Mouse (Mus musculus): Measurements from ENCODE around the gene Pros1. TPM values are rescaled to one million over a fixed set of nuclear protein-coding genes. Genes with fewer than 3 reads are reported as not detected.

Gene Pros1
- polyA plus RNA-seq, 1 experiment from 2014 or later, result 13.9 TPM

DNA sequence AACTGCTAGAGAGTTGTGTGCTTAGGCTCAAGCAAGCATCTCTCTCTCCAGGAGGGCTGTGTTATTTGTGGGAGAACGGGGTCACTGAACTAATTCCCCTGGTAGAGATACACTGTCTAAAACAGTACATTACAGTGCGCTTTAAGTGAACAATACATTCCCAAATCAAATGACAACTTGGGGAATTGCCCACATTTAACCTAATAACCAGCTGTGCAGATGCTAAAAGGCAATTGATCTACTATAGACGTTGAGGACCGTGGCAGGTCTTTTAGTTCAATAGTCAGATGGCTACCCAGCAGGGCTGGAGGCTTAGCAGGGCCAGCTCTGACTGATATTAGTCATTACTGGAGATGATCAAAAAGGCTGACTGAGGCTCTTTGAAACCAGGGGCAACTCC is 104.4 kb downstream of the Pros1 start:
- 13% methylated on average over 4 of the region's 4 CpGs for WGBS
- Histone ChIP-seq H3K9me3 (replicated peaks) (no peaks in the 10 kb centered on the region), H3K36me3 (no peaks in the 10 kb centered on the region), H3K27ac (replicated peaks) (no peak overlapping the region), H3K9ac (replicated peaks) (no peak overlapping the region), H3K4me2 (no peak overlapping the region), H3K4me3 (replicated peaks) (no peak overlapping the region), H3K4me1 (no peaks in the 10 kb centered on the region), H3K27me3 (replicated peaks) (no peaks in the 10 kb centered on the region)
- ATAC-seq (ENCODE audit: low FRiP score), result no peak

DNA sequence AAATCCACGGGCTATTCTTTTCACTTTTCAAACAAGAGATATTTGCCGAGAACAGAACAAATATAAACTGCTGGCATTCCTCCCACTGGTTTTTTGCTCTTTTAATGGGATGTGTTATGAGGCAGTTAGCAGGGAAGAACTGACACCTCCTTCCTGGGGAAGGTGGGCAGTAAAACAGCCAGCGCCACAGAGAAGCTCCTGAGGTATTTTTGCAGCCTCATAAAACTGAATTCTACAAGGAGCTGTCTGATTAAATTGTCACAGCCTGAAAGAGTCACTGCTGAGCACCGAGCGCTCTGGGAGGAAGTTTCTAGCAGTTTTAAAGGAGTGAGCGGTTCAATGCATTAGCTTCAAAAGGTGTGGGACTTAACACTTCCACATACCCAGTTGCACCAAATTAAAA is 110.3 kb downstream of the Pros1 start:
- Histone ChIP-seq H3K27me3 (replicated peaks) (no peaks in the 10 kb centered on the region), H3K36me3 (no peaks in the 10 kb centered on the region), H3K4me2 (peak overlapping the region; percentile 23), H3K27ac (replicated peaks) (no peak overlapping the region), H3K9me3 (replicated peaks) (no peaks in the 10 kb centered on the region), H3K9ac (replicated peaks) (no peak overlapping the region), H3K4me1 (peaks cover 8% of the 10 kb centered on the region), H3K4me3 (replicated peaks) (no peak overlapping the region)
- ATAC-seq (ENCODE audit: low FRiP score), result no peak; the same call in 1 of the 2 replicates
- 15% methylated on average over 6 of the region's 6 CpGs for WGBS

DNA sequence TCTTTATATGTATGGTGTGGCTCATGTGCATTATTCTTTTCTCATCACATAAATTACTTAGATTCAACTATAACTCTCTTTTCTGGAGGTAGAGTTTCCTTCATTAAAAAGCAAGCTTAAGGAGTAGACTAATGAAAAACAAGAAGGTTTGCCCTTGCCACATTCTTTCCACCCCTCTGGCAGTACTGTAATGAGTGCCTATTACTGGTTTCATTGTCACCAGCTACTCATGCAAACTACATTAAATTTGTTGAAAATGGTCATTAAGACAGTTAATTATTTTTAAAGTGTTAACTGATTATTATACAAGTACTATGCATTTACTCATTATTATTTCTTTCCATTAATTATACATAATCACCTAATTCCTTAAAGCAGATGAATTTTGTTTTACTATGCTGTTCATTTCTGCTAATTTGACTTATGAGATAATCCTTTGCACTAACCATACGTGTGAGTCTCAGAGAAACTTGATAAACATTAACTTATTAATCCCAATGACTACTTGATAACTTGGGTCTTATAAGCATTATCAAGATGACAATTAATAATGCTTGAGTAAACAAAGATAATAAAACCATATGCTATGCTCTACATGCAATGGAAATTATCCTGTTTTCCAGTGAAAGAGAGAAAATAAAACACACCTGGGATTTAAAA is 117.7 kb downstream of the Pros1 start:
- H3K27ac ChIP-seq (replicated peaks), result no peak overlapping the region
- H3K9ac ChIP-seq (replicated peaks), result no peak overlapping the region
- H3K4me3 ChIP-seq (replicated peaks), result no peak overlapping the region
- no peaks in the 10 kb centered on the region for H3K27me3 ChIP-seq (replicated peaks)
- WGBS, result 66% methylated on average over 1 of the region's 1 CpGs
- H3K4me2 ChIP-seq, result no peak overlapping the region
- no peaks in the 10 kb centered on the region for H3K36me3 ChIP-seq
- no peak for ATAC-seq (ENCODE audit: low FRiP score)
- H3K9me3 ChIP-seq (replicated peaks), result no peaks in the 10 kb centered on the region
- no peaks in the 10 kb centered on the region for H3K4me1 ChIP-seq

DNA sequence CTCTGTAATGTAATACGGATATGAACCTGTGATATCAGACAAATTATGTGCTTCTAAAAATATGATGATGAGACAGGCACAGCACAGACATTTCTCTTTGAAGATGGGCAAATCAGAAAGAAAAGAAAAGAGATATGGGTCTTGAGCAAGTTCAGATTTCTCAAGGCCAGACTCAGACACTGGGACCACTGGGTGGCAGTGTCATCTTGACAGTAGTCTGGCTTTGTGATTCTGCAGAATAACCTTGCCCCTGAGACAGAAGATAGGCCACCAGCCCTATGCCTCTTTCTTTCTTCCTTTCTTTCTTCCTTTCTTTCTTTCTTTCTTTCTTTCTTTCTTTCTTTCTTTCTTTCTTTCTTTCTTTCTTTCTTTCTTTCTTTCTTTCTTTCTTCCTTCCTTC is 120.8 kb downstream of the Pros1 start:
- H3K4me1 ChIP-seq, result no peaks in the 10 kb centered on the region
- H3K4me2 ChIP-seq, result no peak overlapping the region
- H3K36me3 ChIP-seq, result no peaks in the 10 kb centered on the region
- no peak overlapping the region for H3K4me3 ChIP-seq (replicated peaks)
- H3K27ac ChIP-seq (replicated peaks), result no peak overlapping the region
- WGBS, result 83% methylated on average over 1 of the region's 1 CpGs
- no peak for ATAC-seq (ENCODE audit: low FRiP score)
- H3K9me3 ChIP-seq (replicated peaks), result no peaks in the 10 kb centered on the region
- H3K9ac ChIP-seq (replicated peaks), result no peak overlapping the region
- no peaks in the 10 kb centered on the region for H3K27me3 ChIP-seq (replicated peaks)

Small RNAs within 50 kb of the gene (microRNA-seq; reads per million reads assigned to microRNA genes)
- not detected for gene Gm25986

Other genes with a start within 250 kb of the Pros1 start
- gene Nsun3, start 67.5 kb upstream of the Pros1 start, polyA plus RNA-seq (2015; fragmentation: Nextera tagmentation; extraction: Ambion mirVana), result 9.4 TPM in 2 replicates
- gene Stx19, start 39.6 kb upstream of the Pros1 start, polyA plus RNA-seq (2015; fragmentation: Nextera tagmentation; extraction: Ambion mirVana), result 0.37 and 0.52 TPM in 2 replicates
- gene Arl13b, start 7.3 kb upstream of the Pros1 start, polyA plus RNA-seq (2015; fragmentation: Nextera tagmentation; extraction: Ambion mirVana), result 19.4 and 20.6 TPM in 2 replicates

Measured in neural tube, embryonic 15.5 days (tissue).